Mouse (Mus musculus): ENCODE measurements around the gene Olfr1275.

GRCm38 (mm10) chr2:111229502-111229901 is 5.6 kb downstream of the Olfr1275 start, which contains the start of gene 4930430A15Rik:
- TF ChIP-seq TAL1 (IDR thresholded peaks at IDR 0.05; ENCODE audit: low read length) (no peak), MAFK (IDR thresholded peaks at IDR 0.05; ENCODE audit: borderline replicate concordance, low read depth, low read length) (no peak), CTCF (IDR thresholded peaks at IDR 0.05 in 2 of 3, conservative IDR thresholded peaks at IDR 0.05 in 1 of 3; ENCODE audit: control insufficient read depth in 1 of 3, insufficient read depth in 1 of 3, low read depth in 2 of 3, low read length in 3 of 3, poor library complexity in 1 of 3, severe bottlenecking in 1 of 3) (no peak), BHLHE40 (IDR thresholded peaks at IDR 0.05; ENCODE audit: borderline replicate concordance, low read depth, low read length) (no peak), MYC (IDR thresholded peaks at IDR 0.05; ENCODE audit: low read depth, low read length) (no peak), ZC3H11A (IDR thresholded peaks at IDR 0.05; ENCODE audit: low read depth, low read length) (no peak), TCF12 (IDR thresholded peaks at IDR 0.05; ENCODE audit: low read depth, low read length) (no peak), ZNF384 (IDR thresholded peaks at IDR 0.05; ENCODE audit: low read depth, low read length) (no peak)

Measured in MEL (cell line).